Mouse (Mus musculus) intestine, postnatal 0 days (tissue): ENCODE measurements around the gene H2al1e. TPM values are rescaled to one million over a fixed set of nuclear protein-coding genes. Genes with fewer than 3 reads are reported as not detected.
"Not testable (repeated sequence)": the region's sequence is repeated elsewhere in the genome, so short reads cannot be mapped to it uniquely, and the experiment has no call there.

Experiments
- ATAC-seq: fragments of 200-750 bp; cut with Nextera tagmentation; 2 replicates; pipeline ENCODE4 v1.8.0; 2017; ENCODE audit warnings: mild to moderate bottlenecking, moderate TSS enrichment, moderate library complexity
- H3K27ac ChIP-seq: fragments of 300-500 bp; sonication (generic); 2 replicates; pipeline ENCODE4 v1.5.1; 2014; ENCODE audit warnings: mild to moderate bottlenecking, low read depth, low read length, moderate library complexity
- H3K27me3 ChIP-seq: fragments of 300-500 bp; sonication (generic); replicated peaks from 2 replicates; pipeline ENCODE4 v1.6.1; 2014; ENCODE audit warnings: low read length, mixed read lengths; ENCODE audit not compliant: control insufficient read depth, insufficient read depth
- H3K36me3 ChIP-seq: fragments of 300-500 bp; sonication (generic); 2 replicates; pipeline ENCODE4 v1.6.1; 2014; ENCODE audit warnings: mild to moderate bottlenecking, moderate library complexity; ENCODE audit not compliant: control insufficient read depth, insufficient read depth
- H3K4me1 ChIP-seq: fragments of 300-500 bp; sonication (generic); replicated peaks from 2 replicates; pipeline ENCODE4 v1.6.1; 2014; ENCODE audit warnings: antibody characterized with exemption, low read length, mixed read lengths; ENCODE audit not compliant: control insufficient read depth, insufficient read depth
- H3K4me2 ChIP-seq: fragments of 300-500 bp; sonication (generic); replicated peaks from 2 replicates; pipeline ENCODE4 v1.6.1; 2014; ENCODE audit warnings: low read depth, mild to moderate bottlenecking, moderate library complexity
- H3K4me3 ChIP-seq: fragments of 300-500 bp; sonication (generic); 2 replicates; pipeline ENCODE4 v1.5.1; 2014; ENCODE audit warnings: low read depth, low read length
- H3K9ac ChIP-seq: fragments of 300-500 bp; sonication (generic); 2 replicates; pipeline ENCODE4 v1.6.1; 2014; ENCODE audit warnings: mild to moderate bottlenecking, low read depth, low read length
- H3K9me3 ChIP-seq: fragments of 300-500 bp; sonication (generic); 2 replicates; pipeline ENCODE4 v1.6.1; 2016; ENCODE audit warnings: mixed run types; ENCODE audit not compliant: control insufficient read depth
- CTCF ChIP-seq: sonication (generic); IDR thresholded peaks from 2 replicates; pipeline ENCODE4 v1.5.1; 2016; ENCODE audit warnings: low read depth, mild to moderate bottlenecking, control low read depth, antibody characterized with exemption, moderate library complexity
- WGBS: fragments of 180-500 bp; shearing (Covaris S2); extraction: QIAGEN DNeasy Blood & Tissue Kit; methylation state at CpG from one replicate; pipeline ENCODE4 v1.1.7; 2014; 5-methylcytosine and 5-hydroxymethylcytosine counted together
- polyA plus RNA-seq: library from polyadenylated mRNA; unstranded; fragments of >200 nt; fragmentation: Nextera tagmentation; extraction: Ambion mirVana; gene quantifications from 2 replicates; pipeline ENCODE4 v1.2.1, GENCODE M21; 2015

H2al1e gene
- not detected in 2 replicates for polyA plus RNA-seq

GRCm38 (mm10) chrX:11311634-11312033 lies at the start of gene H2al1e:
Gene H2al1e (plus strand): TSS chrX:11311934.
- not testable (repeated sequence) for H3K9me3 ChIP-seq, H3K4me3 ChIP-seq, H3K9ac ChIP-seq, H3K36me3 ChIP-seq, H3K27ac ChIP-seq, H3K27me3 ChIP-seq, H3K4me2 ChIP-seq, H3K4me1 ChIP-seq, ATAC-seq
- WGBS: no CpG with 5 or more reads among the region's 3 CpGs

GRCm38 (mm10) chrX:11264918-11265317 lies 46.8 kb upstream of the H2al1e start:
- H3K9ac ChIP-seq: no peak overlapping the region
- H3K27ac ChIP-seq: no peak overlapping the region
- H3K4me3 ChIP-seq: no peak overlapping the region
- no peaks in the 10 kb centered on the region for H3K9me3 ChIP-seq
- WGBS: 66% methylated on average over 8 of the region's 8 CpGs
- H3K27me3 ChIP-seq: no peaks in the 10 kb centered on the region
- TF ChIP-seq CTCF: no peak
- no peak for ATAC-seq
- no peaks in the 10 kb centered on the region for H3K36me3 ChIP-seq
- H3K4me1 ChIP-seq: no peaks in the 10 kb centered on the region
- H3K4me2 ChIP-seq: no peak overlapping the region

GRCm38 (mm10) chrX:11267791-11268190 lies 43.9 kb upstream of the H2al1e start:
- WGBS: 65% methylated on average over 7 of the region's 7 CpGs
- Histone ChIP-seq H3K36me3 (no peaks in the 10 kb centered on the region), H3K9me3 (no peaks in the 10 kb centered on the region), H3K4me2 (no peak overlapping the region), H3K4me3 (no peak overlapping the region), H3K4me1 (no peaks in the 10 kb centered on the region), H3K9ac (no peak overlapping the region), H3K27me3 (no peaks in the 10 kb centered on the region), H3K27ac (no peak overlapping the region)
- ATAC-seq: no peak
- TF ChIP-seq CTCF: no peak

GRCm38 (mm10) chrX:11269074-11269473 lies 42.7 kb upstream of the H2al1e start:
- no peak overlapping the region for H3K9ac ChIP-seq
- no peaks in the 10 kb centered on the region for H3K27me3 ChIP-seq
- H3K27ac ChIP-seq: no peak overlapping the region
- H3K4me2 ChIP-seq: no peak overlapping the region
- H3K4me1 ChIP-seq: no peaks in the 10 kb centered on the region
- no peak for TF ChIP-seq CTCF
- no peaks in the 10 kb centered on the region for H3K36me3 ChIP-seq
- H3K9me3 ChIP-seq: no peaks in the 10 kb centered on the region
- no peak overlapping the region for H3K4me3 ChIP-seq
- WGBS: 89% methylated on average over 3 of the region's 3 CpGs
- no peak for ATAC-seq

- Histone ChIP-seq H3K27ac (no peak overlapping the region), H3K4me2 (no peak overlapping the region), H3K4me3 (no peak overlapping the region), H3K4me1 (no peaks in the 10 kb centered on the region), H3K9ac (no peak overlapping the region), H3K36me3 (no peaks in the 10 kb centered on the region), H3K9me3 (no peaks in the 10 kb centered on the region), H3K27me3 (no peaks in the 10 kb centered on the region)
- ATAC-seq: no peak
- WGBS: 46% methylated on average over 3 of the region's 3 CpGs
- no peak for TF ChIP-seq CTCF
These were observed 38.5 kb upstream of the H2al1e start for GRCm38 (mm10) chrX:11273190-11273589.

- H3K9ac ChIP-seq: no peak overlapping the region
- H3K4me2 ChIP-seq: no peak overlapping the region
- ATAC-seq: no peak
- no peaks in the 10 kb centered on the region for H3K27me3 ChIP-seq
- no peaks in the 10 kb centered on the region for H3K4me1 ChIP-seq
- H3K4me3 ChIP-seq: no peak overlapping the region
- no peak overlapping the region for H3K27ac ChIP-seq
- no peaks in the 10 kb centered on the region for H3K36me3 ChIP-seq
- 67% methylated on average over 6 of the region's 6 CpGs for WGBS
- no peaks in the 10 kb centered on the region for H3K9me3 ChIP-seq
- TF ChIP-seq CTCF: no peak
These were observed 34.7 kb upstream of the H2al1e start for GRCm38 (mm10) chrX:11277083-11277482.

- no peak overlapping the region for H3K4me2 ChIP-seq
- 65% methylated on average over 2 of the region's 2 CpGs for WGBS
- no peak overlapping the region for H3K27ac ChIP-seq
- H3K4me1 ChIP-seq: no peaks in the 10 kb centered on the region
- no peak overlapping the region for H3K4me3 ChIP-seq
- no peaks in the 10 kb centered on the region for H3K9me3 ChIP-seq
- TF ChIP-seq CTCF: no peak
- no peak overlapping the region for H3K9ac ChIP-seq
- no peak for ATAC-seq
- no peaks in the 10 kb centered on the region for H3K36me3 ChIP-seq
- H3K27me3 ChIP-seq: no peaks in the 10 kb centered on the region
These were observed 31.0 kb upstream of the H2al1e start for GRCm38 (mm10) chrX:11280741-11281140.
